Mouse (Mus musculus) limb, embryonic 12.5 days (tissue): ENCODE measurements around the gene Tgm3. TPM values are rescaled to one million over a fixed set of nuclear protein-coding genes. Genes with fewer than 3 reads are reported as not detected.

Experiments used
- ATAC-seq: fragments of 200-750 bp; cut with Nextera tagmentation; 2 replicates; pipeline ENCODE4 v1.8.0; 2017; ENCODE audit warnings: low read depth, moderate TSS enrichment; ENCODE audit not compliant: insufficient number of reproducible peaks, insufficient read depth, low FRiP score, low TSS enrichment
- H3K27ac ChIP-seq: fragments of 300-500 bp; sonication (generic); 2 replicates; pipeline ENCODE4 v1.5.1; 2016; ENCODE audit warnings: mild to moderate bottlenecking, moderate library complexity
- H3K27me3 ChIP-seq: fragments of 300-500 bp; sonication (generic); 2 replicates; pipeline ENCODE4 v1.6.1; 2016; ENCODE audit warnings: mild to moderate bottlenecking, moderate library complexity
- H3K36me3 ChIP-seq: fragments of 300-500 bp; sonication (generic); 2 replicates; pipeline ENCODE4 v1.6.1; 2016; ENCODE audit warnings: mild to moderate bottlenecking, moderate library complexity
- H3K4me1 ChIP-seq: fragments of 300-500 bp; sonication (generic); replicated peaks from 2 replicates; pipeline ENCODE4 v1.6.1; 2016
- H3K4me2 ChIP-seq: fragments of 300-500 bp; sonication (generic); 2 replicates; pipeline ENCODE4 v1.6.1; 2016; ENCODE audit warnings: mild to moderate bottlenecking, moderate library complexity
- H3K4me3 ChIP-seq: fragments of 300-500 bp; sonication (generic); replicated peaks from 2 replicates; pipeline ENCODE4 v1.5.1; 2016; ENCODE audit warnings: mild to moderate bottlenecking
- H3K9ac ChIP-seq: fragments of 300-500 bp; sonication (generic); replicated peaks from 2 replicates; pipeline ENCODE4 v1.6.1; 2016; ENCODE audit warnings: mild to moderate bottlenecking, moderate library complexity
- H3K9me3 ChIP-seq: fragments of 300-500 bp; sonication (generic); 2 replicates; pipeline ENCODE4 v1.6.1; 2016; ENCODE audit warnings: mild to moderate bottlenecking, moderate library complexity
- WGBS: fragments of 180-500 bp; shearing (Covaris S2); methylation state at CpG from one replicate; pipeline ENCODE4 v1.1.7; 2016; 5-methylcytosine and 5-hydroxymethylcytosine counted together
- polyA plus RNA-seq: library from polyadenylated mRNA; unstranded; fragments of >200 nt; fragmentation: Nextera tagmentation; extraction: Ambion mirVana; gene quantifications from 2 replicates; pipeline ENCODE4 v1.2.1, GENCODE M21; 2016

Tgm3 gene
- polyA plus RNA-seq: not detected in 2 replicates

DNA sequence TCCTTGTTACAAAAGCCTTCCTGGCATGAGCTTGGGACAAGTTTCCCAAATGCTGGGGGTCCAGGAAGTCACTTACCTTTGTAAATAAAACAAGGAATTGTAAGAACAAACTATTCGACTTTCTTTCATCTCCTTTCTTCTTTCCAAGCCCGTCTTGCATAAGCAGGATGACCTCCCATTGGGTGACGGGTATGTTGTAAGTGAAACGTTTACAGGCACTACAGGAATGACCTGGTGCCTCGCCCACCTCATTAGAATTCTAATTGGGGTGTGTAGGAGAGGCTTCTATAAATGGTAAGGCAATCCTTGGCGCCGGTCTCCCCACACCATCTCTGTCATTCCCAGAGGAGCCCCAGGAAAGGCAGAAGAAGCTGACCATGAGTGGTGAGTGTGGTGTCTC lies at the start of gene Tgm3:
Tgm3 (plus strand) TSS at position 324 of the 400 bp plus-strand sequence.
- no peak for ATAC-seq
- H3K27ac ChIP-seq: no peak within 1 kb of the TSS
- H3K4me3 ChIP-seq: no peak within 1 kb of the TSS
- no peaks in the 10 kb centered on the region for H3K27me3 ChIP-seq
- no peak within 1 kb of the TSS for H3K9ac ChIP-seq
- 27% methylated on average over 7 of the region's 7 CpGs for WGBS
- no peaks in the 10 kb centered on the region for H3K9me3 ChIP-seq
- no peaks in the 10 kb centered on the region for H3K36me3 ChIP-seq
- no peak within 1 kb of the TSS for H3K4me2 ChIP-seq
- peaks cover 4% of the 10 kb centered on the region; the same call in 1 of the 2 replicates for H3K4me1 ChIP-seq

DNA sequence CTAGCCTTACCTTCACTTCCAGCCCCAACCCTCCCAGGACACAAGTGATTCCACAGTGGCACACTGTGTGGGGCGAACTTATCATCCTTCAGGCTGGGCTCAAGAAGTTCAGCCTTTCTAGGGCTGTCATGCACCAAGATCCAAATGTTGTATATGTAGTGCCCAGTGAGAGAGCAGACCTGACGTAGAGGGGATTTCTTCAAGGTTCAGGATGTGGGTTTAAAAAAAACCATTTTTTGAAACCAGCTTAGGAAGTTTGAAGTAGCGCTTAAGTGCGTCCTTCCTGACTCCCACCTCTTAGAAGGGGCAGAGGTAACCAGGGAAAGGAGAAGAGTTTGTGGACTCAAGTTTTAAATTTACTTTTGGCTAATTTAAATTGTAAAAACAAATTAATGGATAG lies 31.5 kb upstream of the Tgm3 start:
- no peaks in the 10 kb centered on the region for H3K4me1 ChIP-seq
- H3K9me3 ChIP-seq: no peaks in the 10 kb centered on the region
- no peak overlapping the region for H3K4me3 ChIP-seq
- no peak overlapping the region for H3K9ac ChIP-seq
- H3K4me2 ChIP-seq: no peak overlapping the region
- WGBS: 91% methylated on average over 4 of the region's 4 CpGs
- H3K27ac ChIP-seq: no peak overlapping the region
- no peaks in the 10 kb centered on the region for H3K36me3 ChIP-seq
- no peak for ATAC-seq
- no peaks in the 10 kb centered on the region for H3K27me3 ChIP-seq

DNA sequence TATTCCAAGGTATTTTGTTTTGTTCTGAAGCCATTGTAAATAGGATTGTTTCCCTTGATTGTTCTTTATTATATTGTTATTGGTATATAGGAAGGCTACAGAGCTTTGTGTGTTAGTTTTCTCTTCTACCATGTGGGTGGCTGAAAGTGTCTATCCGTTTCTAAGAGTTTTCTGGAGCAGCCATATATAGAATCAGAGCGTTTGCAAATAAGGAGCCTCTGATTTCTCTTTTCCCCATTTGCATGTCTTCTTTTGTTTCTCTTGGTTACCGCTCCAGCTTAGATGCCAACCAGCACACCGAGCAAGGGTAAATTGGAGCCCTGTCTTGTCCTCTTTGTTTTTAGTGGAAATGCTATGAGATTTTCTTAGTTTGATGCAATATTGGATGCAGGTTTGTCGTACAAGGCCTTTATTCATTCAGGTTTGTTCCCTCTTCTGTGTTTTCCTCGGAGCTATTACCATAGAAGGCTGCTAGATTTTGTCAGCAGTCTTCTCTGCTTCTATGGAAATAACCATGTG lies 24.6 kb upstream of the Tgm3 start:
- no peak overlapping the region for H3K27ac ChIP-seq
- WGBS: 87% methylated on average over 6 of the region's 6 CpGs
- H3K4me1 ChIP-seq: no peaks in the 10 kb centered on the region
- H3K36me3 ChIP-seq: no peaks in the 10 kb centered on the region
- no peak overlapping the region for H3K4me2 ChIP-seq
- H3K27me3 ChIP-seq: no peaks in the 10 kb centered on the region
- ATAC-seq: no peak
- no peak overlapping the region for H3K4me3 ChIP-seq
- H3K9ac ChIP-seq: no peak overlapping the region
- H3K9me3 ChIP-seq: no peaks in the 10 kb centered on the region

DNA sequence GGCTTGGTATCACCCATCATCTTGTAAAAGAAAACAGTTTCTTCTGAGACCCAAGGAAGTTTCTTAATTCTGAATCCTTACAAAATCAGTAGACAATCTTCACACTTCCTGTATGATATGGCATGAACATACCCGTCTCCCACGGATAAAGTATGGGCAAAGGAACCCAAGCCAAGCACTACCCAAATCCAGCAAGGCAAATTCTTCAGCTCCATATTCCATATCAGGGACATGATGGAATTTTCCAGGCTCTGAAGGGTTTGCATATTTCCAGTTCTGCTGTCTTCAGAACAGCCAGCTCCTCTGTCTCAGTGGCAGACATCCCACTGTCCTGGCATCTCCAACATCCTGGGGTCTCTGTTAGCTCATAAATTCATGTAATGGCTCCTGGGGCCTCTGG lies 22.5 kb upstream of the Tgm3 start:
- no peak overlapping the region for H3K4me2 ChIP-seq
- no peaks in the 10 kb centered on the region for H3K9me3 ChIP-seq
- H3K4me3 ChIP-seq: no peak overlapping the region
- no peak for ATAC-seq
- no peaks in the 10 kb centered on the region for H3K27me3 ChIP-seq
- H3K27ac ChIP-seq: no peak overlapping the region
- H3K4me1 ChIP-seq: no peaks in the 10 kb centered on the region
- H3K9ac ChIP-seq: no peak overlapping the region
- WGBS: 90% methylated on average over 2 of the region's 2 CpGs
- no peaks in the 10 kb centered on the region for H3K36me3 ChIP-seq

DNA sequence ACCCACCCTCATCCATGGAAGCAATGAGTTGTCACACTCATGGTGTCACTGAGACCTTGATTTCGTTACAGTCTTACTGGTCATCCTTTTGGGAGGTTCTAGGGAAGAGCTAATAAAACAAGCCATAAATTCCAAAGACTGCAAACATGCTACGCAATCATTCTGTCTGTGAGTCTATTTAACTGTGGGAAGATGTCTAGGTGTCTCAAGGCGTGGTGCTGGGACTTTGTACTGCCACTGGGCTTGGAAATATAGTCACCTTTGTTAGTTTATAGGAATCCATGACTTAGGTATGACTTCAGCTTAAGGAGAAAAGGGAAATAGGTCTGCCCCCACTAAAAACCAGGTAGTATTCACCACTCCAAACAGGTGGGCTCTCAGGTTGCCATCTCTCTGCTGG lies 17.7 kb upstream of the Tgm3 start:
- WGBS: 69% methylated on average over 3 of the region's 3 CpGs
- Histone ChIP-seq H3K27ac (no peak overlapping the region), H3K27me3 (no peaks in the 10 kb centered on the region), H3K4me3 (no peak overlapping the region), H3K9me3 (no peaks in the 10 kb centered on the region), H3K9ac (no peak overlapping the region), H3K4me2 (no peak overlapping the region), H3K36me3 (no peaks in the 10 kb centered on the region), H3K4me1 (peaks cover 6% of the 10 kb centered on the region; the same call in 1 of the 2 replicates)
- ATAC-seq: no peak

DNA sequence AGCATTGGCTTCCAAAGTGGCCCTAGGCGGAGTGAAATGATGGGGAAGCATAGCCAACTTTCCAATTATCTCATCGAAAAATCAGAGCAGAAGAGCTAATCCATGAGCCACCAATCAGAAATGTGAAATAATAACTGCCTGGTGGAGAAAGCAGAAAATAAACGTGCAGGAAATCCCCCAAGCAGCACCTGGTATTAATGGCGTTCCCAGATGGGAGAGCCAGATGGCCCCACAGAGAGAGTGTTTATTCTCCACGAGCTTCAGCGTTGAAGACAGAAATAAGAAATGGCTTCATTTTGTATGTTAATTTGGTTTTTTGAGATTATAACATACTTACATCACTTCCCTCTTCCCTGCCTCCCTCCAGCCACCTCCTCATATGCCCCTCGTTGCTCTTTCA lies 13.7 kb upstream of the Tgm3 start:
- 35% methylated on average over 7 of the region's 7 CpGs for whole genome bisulfite sequencing
- Histone ChIP-seq H3K4me1 (peaks cover 6% of the 10 kb centered on the region; the same call in 1 of the 2 replicates), H3K4me2 (no peak overlapping the region), H3K9me3 (no peaks in the 10 kb centered on the region), H3K36me3 (no peaks in the 10 kb centered on the region), H3K27me3 (no peaks in the 10 kb centered on the region), H3K4me3 (no peak overlapping the region), H3K27ac (no peak overlapping the region), H3K9ac (no peak overlapping the region)
- no peak for ATAC-seq

DNA sequence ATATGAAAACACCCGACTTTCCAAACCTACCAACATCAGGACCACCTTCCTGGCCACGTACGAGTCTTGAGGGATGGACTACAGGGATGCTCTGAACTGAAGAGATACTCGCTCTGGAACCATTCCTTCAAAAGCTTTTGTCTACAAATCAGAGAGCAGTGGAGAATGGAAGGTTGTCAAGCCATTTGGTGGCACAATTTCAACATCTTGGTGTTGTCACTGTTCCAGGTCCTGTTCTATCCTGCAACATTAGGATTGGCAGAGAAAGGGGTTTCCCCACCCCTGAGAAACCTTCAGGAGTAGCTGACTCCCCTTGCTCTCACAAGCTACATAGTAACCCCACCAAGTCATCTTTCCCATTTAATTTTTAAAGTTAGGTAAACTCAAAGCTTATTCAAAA lies 12.9 kb upstream of the Tgm3 start:
- no peaks in the 10 kb centered on the region for H3K9me3 ChIP-seq
- H3K4me3 ChIP-seq: no peak overlapping the region
- no peaks in the 10 kb centered on the region for H3K27me3 ChIP-seq
- no peak overlapping the region for H3K27ac ChIP-seq
- ATAC-seq: no peak
- H3K4me2 ChIP-seq: no peak overlapping the region
- 92% methylated on average over 4 of the region's 4 CpGs for WGBS
- no peak overlapping the region for H3K9ac ChIP-seq
- no peaks in the 10 kb centered on the region for H3K36me3 ChIP-seq
- H3K4me1 ChIP-seq: peaks cover 6% of the 10 kb centered on the region; the same call in 1 of the 2 replicates

DNA sequence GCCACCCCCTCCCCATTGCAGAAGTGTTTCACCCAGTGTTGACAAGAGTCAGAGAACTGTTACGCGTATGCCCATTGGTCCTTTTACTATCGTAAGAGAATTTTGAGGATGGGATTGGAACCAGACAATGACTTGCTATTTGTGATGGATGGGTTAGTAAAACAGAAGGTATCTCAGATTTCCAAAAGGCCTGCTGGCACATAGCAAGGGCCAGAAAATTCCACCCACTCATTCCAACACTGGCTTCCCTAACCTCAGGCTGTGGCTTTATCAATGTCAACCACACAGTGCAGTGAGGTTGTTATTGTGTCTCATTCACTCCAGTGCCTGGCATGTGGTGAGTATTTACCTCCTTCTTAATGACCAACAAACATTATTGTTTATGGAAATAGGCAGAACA lies 11.5 kb upstream of the Tgm3 start:
- Histone ChIP-seq H3K9me3 (no peaks in the 10 kb centered on the region), H3K36me3 (no peaks in the 10 kb centered on the region), H3K27me3 (no peaks in the 10 kb centered on the region), H3K9ac (no peak overlapping the region), H3K4me2 (no peak overlapping the region), H3K4me3 (no peak overlapping the region), H3K27ac (no peak overlapping the region), H3K4me1 (peaks cover 6% of the 10 kb centered on the region; the same call in 1 of the 2 replicates)
- WGBS: 90% methylated on average over 3 of the region's 3 CpGs
- no peak for ATAC-seq

DNA sequence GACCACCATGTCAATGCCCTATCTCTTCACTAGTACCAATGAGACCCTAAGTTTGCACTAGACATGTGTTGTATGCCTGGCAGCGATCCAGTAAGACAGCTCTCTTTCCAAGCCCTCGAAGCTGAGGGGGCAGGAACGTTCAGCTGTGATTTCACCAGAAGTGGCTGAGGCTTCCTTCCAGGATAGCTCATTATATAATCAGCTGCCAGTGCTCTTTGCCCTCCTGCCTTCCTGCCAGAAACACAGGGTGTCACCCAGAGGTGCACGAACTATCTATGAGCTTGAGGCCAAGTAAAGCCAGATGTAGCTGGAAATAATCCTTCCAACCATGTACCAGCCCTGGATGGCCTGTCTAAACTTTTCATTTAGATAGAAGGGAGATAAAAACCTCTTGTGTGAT lies 8.1 kb upstream of the Tgm3 start:
- WGBS: 68% methylated on average over 4 of the region's 4 CpGs
- no peaks in the 10 kb centered on the region for H3K9me3 ChIP-seq
- no peaks in the 10 kb centered on the region for H3K27me3 ChIP-seq
- no peak overlapping the region for H3K4me2 ChIP-seq
- H3K4me1 ChIP-seq: no peaks in the 10 kb centered on the region
- H3K4me3 ChIP-seq: no peak overlapping the region
- H3K27ac ChIP-seq: no peak overlapping the region
- no peak for ATAC-seq
- no peaks in the 10 kb centered on the region for H3K36me3 ChIP-seq
- H3K9ac ChIP-seq: no peak overlapping the region

DNA sequence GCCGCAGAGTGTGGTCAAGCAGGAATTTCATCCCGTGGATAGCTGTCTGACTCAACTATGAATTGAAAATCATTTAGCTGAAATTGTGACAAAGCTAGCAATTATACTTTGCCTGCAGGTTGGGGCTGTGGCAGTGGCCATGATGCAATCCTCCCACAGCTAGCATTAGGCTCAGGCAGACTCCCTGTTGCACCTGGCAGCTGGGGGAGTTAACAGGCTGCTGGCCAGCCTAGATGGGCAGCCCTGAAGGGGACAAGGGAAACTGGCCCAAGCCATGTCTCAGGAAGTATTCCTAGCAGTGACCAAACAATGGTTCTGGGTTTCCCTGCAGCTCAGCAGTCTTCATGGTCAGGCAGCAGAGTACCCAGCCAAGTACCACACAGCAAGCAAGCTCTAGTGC lies 2.8 kb upstream of the Tgm3 start:
- no peak for ATAC-seq
- H3K9me3 ChIP-seq: no peaks in the 10 kb centered on the region
- H3K4me2 ChIP-seq: no peak overlapping the region
- no peaks in the 10 kb centered on the region for H3K36me3 ChIP-seq
- no peak overlapping the region for H3K27ac ChIP-seq
- 86% methylated on average over 2 of the region's 2 CpGs for WGBS
- H3K27me3 ChIP-seq: no peaks in the 10 kb centered on the region
- H3K9ac ChIP-seq: no peak overlapping the region
- H3K4me1 ChIP-seq: no peaks in the 10 kb centered on the region
- no peak overlapping the region for H3K4me3 ChIP-seq

DNA sequence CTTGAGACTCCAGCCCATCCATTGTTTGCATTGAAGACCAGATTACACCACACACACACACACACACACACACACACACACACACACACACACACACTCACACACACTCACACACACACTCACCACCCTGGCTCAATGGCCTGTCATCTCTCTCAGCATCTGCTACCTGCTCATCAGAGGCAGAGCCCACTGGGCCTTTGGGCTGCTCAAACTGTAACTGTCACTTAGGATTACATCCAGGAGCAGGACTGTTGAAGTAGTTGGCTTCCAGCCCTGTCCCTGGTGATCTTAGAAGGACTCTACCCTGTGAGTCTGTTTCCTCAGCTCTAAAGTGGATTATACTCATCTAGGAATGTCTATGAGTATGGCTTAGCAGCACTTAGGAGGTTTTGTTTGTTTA lies 1.5 kb downstream of the Tgm3 start:
- Histone ChIP-seq H3K9ac (no peak overlapping the region), H3K4me3 (no peak overlapping the region), H3K4me1 (peaks cover 4% of the 10 kb centered on the region; the same call in 1 of the 2 replicates), H3K36me3 (no peaks in the 10 kb centered on the region), H3K4me2 (no peak overlapping the region), H3K27ac (no peak overlapping the region), H3K27me3 (no peaks in the 10 kb centered on the region), H3K9me3 (no peaks in the 10 kb centered on the region)
- ATAC-seq: no peak

DNA sequence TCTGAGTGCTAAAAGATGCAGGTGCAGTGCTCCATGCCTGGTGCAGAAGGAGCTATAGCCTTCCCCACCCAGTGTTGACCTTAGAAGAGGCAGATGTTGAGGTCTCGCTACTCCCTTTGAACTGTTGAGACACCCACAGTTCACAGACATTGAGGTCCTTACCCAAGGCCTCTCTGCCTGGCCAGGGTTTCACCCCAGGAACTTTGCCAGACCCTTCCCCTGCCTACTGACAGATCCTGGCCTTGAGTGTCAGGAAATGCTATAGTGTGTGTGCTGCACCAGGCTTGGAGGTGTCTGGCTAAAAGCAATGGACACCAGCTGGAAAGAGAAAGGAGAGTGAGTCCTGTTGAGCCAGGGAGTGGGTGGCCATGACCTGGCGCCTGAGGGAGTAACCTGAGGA lies 3.0 kb downstream of the Tgm3 start:
- Histone ChIP-seq H3K4me2 (no peak overlapping the region), H3K27ac (no peak overlapping the region), H3K36me3 (no peaks in the 10 kb centered on the region), H3K4me1 (peaks cover 4% of the 10 kb centered on the region; the same call in 1 of the 2 replicates), H3K4me3 (no peak overlapping the region), H3K27me3 (no peaks in the 10 kb centered on the region), H3K9me3 (no peaks in the 10 kb centered on the region), H3K9ac (no peak overlapping the region)
- no peak for ATAC-seq
- WGBS: 91% methylated on average over 2 of the region's 2 CpGs
